Mouse (Mus musculus) midbrain, embryonic 11.5 days (tissue): ENCODE results near the gene Rab34. TPM values are rescaled to one million over a fixed set of nuclear protein-coding genes. Genes with fewer than 3 reads are reported as not detected.
"Not testable (repeated sequence)": the region's sequence is repeated elsewhere in the genome, so short reads cannot be mapped to it uniquely, and the experiment has no call there.

Experiments used
- ATAC-seq: fragments of 200-750 bp; cut with Nextera tagmentation; 2 replicates; pipeline ENCODE4 v1.8.0; 2017; ENCODE audit warnings: moderate TSS enrichment, moderate library complexity; ENCODE audit not compliant: low FRiP score
- DNase-seq: peaks from one replicate; pipeline ENCODE4 v3.0.0; 2015; ENCODE audit warnings: low spot score; ENCODE audit errors: missing footprints
- H3K27ac ChIP-seq: fragments of 300-500 bp; sonication (generic); 2 replicates; pipeline ENCODE4 v1.5.1; 2014; ENCODE audit warnings: low read depth, low read length
- H3K27me3 ChIP-seq: fragments of 300-500 bp; sonication (generic); 2 replicates; pipeline ENCODE4 v1.6.1; 2014; ENCODE audit warnings: mild to moderate bottlenecking, low read length, moderate library complexity, mixed read lengths; ENCODE audit not compliant: control insufficient read depth, insufficient read depth
- H3K36me3 ChIP-seq: fragments of 300-500 bp; sonication (generic); 2 replicates; pipeline ENCODE4 v1.6.1; 2014; ENCODE audit warnings: mild to moderate bottlenecking, low read length, moderate library complexity, mixed read lengths; ENCODE audit not compliant: control insufficient read depth, insufficient read depth
- H3K4me1 ChIP-seq: fragments of 300-500 bp; sonication (generic); 2 replicates; pipeline ENCODE4 v1.6.1; 2014; ENCODE audit warnings: low read length; ENCODE audit not compliant: control insufficient read depth, insufficient read depth
- H3K4me2 ChIP-seq: fragments of 300-500 bp; sonication (generic); 2 replicates; pipeline ENCODE4 v1.6.1; 2014; ENCODE audit warnings: mild to moderate bottlenecking, moderate library complexity
- H3K4me3 ChIP-seq: fragments of 300-500 bp; sonication (generic); 2 replicates; pipeline ENCODE4 v1.5.1; 2014; ENCODE audit warnings: low read depth, low read length
- H3K9ac ChIP-seq: fragments of 300-500 bp; sonication (generic); 2 replicates; pipeline ENCODE4 v1.6.1; 2014; ENCODE audit warnings: low read length
- H3K9me3 ChIP-seq: fragments of 300-500 bp; sonication (generic); 2 replicates; pipeline ENCODE4 v1.6.1; 2016; ENCODE audit warnings: low read length; ENCODE audit not compliant: control insufficient read depth
- WGBS: fragments of 180-500 bp; shearing (Covaris S2); extraction: QIAGEN DNeasy Blood & Tissue Kit; methylation state at CpG from one replicate; pipeline ENCODE4 v1.1.7; 2014; 5-methylcytosine and 5-hydroxymethylcytosine counted together
- polyA plus RNA-seq: library from polyadenylated mRNA; unstranded; fragments of >200 nt; fragmentation: Nextera tagmentation; extraction: Ambion mirVana; gene quantifications from 2 replicates; pipeline ENCODE4 v1.2.1, GENCODE M21; 2014

Gene Rab34
- polyA plus RNA-seq, 1 experiment from 2014 or later: 55.1 TPM

DNA sequence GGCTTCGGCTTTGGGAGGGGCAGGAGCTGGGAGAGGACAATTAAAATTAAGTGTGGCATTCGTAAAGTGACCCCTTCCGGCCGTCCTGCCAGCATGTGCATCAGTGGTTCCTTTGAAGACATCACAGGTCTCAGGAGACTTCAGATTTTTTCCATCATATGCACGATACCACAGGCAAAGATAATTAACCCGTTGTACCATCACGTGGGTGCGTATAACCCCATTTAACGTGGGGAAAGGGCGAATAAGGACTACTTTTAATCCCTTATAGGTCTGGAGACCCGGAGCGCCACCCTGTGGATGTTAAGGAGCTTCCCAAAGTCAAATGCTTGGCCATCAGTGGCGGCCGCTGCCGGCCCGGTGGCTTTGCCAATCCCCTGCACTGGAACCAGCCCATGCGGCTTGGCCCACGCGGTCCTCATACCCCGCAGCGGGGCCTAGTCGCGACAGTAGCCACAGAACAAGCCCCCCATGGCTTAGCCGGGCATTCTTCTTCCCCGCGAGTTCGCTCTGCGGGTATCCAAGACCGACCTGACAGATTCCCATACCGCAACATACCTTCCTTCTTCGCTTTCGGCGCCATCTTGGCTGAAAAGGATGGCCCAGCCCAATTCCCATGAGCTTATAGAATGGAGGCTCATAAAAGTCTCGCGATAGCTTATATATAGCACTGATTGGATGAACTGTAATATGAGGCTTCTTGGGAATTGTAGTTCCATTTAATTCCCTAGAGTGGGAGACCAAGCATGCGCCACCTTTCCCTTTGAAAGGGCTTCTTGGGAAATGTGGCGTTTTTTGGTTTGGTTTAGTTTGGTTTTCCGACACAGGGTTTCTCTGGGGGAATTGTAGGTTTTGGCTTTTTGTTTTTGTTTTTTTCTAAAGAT is 5.0 kb upstream of the Rab34 start, which contains the start of gene Rpl23a:
TSS of gene Rpl23a (minus strand) at position 624 of the 884 bp plus-strand sequence.
- Histone ChIP-seq H3K4me2 (peak within 1 kb of the TSS; percentile 77), H3K4me1 (peaks cover 34% of the 10 kb centered on the region), H3K27me3 (no peaks in the 10 kb centered on the region), H3K9me3 (no peaks in the 10 kb centered on the region), H3K9ac (peak within 1 kb of the TSS; percentile 95), H3K36me3 (peaks cover 13% of the 10 kb centered on the region), H3K27ac (peak within 1 kb of the TSS; percentile 91), H3K4me3 (peak within 1 kb of the TSS; percentile 94)
- DNase-seq: peak; percentile 98
- WGBS: under 1% methylated on average over 38 of the region's 38 CpGs
- ATAC-seq: peak; percentile 91

DNA sequence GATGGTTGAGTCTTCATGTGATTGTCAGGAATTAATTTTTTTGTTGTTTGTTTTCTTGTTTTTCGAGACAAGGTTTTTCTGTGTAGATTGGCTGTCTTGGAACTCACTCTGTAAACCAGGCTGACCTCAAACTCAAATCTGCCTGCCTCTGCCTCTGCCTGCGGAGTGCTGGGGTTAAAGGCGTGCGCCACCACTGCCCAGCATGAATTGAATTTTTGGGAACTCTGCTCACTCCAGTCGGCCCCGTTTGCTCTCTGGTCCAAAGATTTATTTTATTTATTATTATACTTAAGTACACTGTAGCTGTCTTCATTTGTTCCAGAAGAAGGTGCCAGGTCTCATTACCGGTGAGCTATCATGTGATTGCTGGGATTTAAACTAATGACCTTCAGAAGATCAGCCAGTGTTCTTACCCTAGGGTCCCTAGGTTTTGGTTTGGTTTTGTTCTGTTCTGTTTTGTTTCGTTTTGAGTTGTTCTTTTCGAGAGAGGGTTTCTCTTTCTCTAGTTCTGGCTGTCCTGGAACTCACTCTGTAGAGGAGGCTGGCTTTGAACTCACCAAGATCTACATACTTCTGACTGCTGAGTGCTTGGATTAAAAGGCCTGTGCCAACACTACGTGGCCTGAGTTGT is 4.2 kb upstream of the Rab34 start:
- Histone ChIP-seq H3K9me3 (no peaks in the 10 kb centered on the region), H3K4me1 (peaks cover 29% of the 10 kb centered on the region), H3K27ac (no peak overlapping the region), H3K4me3 (peak overlapping the region; percentile 94; the same call in 1 of the 2 replicates), H3K36me3 (peaks cover 13% of the 10 kb centered on the region), H3K4me2 (peak overlapping the region; percentile 32), H3K9ac (no peak overlapping the region; the same call in 1 of the 2 replicates), H3K27me3 (no peaks in the 10 kb centered on the region)
- ATAC-seq (peak; percentile 10; the same call in 1 of the 2 replicates), DNase-seq (no peak)
- WGBS: 61% methylated on average over 10 of the region's 10 CpGs

DNA sequence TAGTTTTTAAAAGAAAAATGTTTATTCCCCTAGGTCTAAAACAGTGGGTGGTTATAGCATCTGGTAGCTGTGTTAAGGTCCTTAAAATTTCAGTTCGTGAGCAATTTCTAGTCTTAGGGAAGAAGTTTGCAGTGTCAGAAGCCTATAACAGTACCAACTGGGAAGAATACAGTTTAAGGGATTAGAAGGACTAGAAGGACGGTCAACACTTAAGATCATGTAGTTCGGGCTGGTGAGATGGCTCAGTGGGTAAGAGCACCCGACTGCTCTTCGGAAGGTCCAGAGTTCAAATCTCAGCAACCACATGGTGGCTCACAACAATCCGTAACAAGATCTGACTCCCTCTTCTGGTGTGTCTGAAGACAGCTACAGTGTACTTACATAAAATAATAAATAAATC is 3.5 kb upstream of the Rab34 start:
- H3K9ac ChIP-seq, H3K4me2 ChIP-seq, H3K27me3 ChIP-seq, H3K27ac ChIP-seq, H3K9me3 ChIP-seq, DNase-seq, ATAC-seq, H3K4me3 ChIP-seq: not testable (repeated sequence)
- Histone ChIP-seq H3K36me3 (peaks cover 13% of the 10 kb centered on the region), H3K4me1 (peaks cover 23% of the 10 kb centered on the region)
- WGBS: 97% methylated on average over 6 of the region's 6 CpGs

DNA sequence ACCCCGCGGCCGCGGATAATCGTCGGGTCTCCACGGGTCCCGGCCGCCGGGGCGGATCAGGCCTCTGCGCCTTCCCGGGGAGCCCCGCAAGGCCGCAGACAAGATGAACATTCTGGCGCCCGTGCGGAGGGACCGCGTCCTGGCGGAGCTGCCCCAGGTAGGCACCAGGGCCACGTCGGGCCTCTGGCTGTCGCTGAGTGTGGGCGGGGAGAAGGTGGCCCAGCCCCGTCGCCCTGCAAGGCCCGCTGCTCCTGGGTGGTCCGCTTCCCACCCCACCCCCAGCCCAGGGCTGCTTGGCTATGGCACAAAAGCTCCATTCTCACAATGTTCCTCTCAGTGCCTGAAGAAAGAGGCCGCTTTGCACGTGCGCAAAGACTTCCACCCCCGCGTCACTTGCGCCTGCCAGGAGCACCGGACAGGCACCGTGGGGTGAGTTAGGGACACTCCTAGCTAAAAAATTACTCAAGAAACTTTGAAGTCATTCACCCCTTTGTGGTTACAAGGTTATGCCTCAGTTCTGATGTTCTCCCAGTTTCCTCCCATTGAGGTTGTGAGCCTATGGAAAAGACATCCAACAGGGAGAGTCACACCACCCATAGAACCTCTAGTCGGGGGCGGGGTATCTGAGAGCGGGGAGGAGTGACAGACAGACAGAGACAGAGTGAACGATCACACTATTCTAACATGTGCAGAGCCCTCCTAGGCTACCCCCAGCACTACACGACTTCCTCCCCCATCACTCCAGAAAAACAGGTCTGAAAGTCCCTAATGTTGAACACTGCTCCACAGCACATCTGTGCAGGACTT is 1.2 kb downstream of the Rab34 start:
- WGBS: under 1% methylated on average over 42 of the region's 42 CpGs
- Histone ChIP-seq H3K36me3 (peaks cover 9% of the 10 kb centered on the region), H3K4me1 (peaks cover 10% of the 10 kb centered on the region), H3K9ac (peak overlapping the region; percentile 81), H3K9me3 (no peaks in the 10 kb centered on the region), H3K4me2 (peak overlapping the region; percentile 64), H3K4me3 (peak overlapping the region; percentile 54), H3K27ac (peak overlapping the region; percentile 91), H3K27me3 (no peaks in the 10 kb centered on the region)
- ATAC-seq (peak; percentile 89), DNase-seq (peak; percentile 98)

DNA sequence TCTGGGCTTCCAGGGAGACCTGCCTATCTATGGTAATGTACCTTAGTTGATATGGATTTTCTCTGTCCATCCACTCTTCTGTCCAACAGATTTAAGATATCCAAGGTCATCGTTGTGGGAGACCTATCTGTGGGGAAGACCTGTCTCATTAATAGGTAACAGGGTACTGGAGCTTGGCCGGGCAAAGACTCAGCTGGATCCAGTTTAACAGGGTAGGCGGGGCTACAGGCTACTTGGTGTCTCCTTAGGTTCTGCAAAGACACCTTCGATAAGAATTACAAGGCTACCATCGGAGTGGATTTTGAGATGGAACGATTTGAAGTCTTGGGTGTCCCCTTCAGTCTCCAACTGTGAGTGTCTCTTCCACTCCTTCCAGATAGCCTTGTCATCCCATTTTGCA is 1.8 kb downstream of the Rab34 start:
- Histone ChIP-seq H3K36me3 (peaks cover 9% of the 10 kb centered on the region), H3K9me3 (no peaks in the 10 kb centered on the region), H3K4me1 (peaks cover 12% of the 10 kb centered on the region), H3K27me3 (no peaks in the 10 kb centered on the region), H3K9ac (peak overlapping the region; percentile 81), H3K27ac (peak overlapping the region; percentile 91), H3K4me3 (peak overlapping the region; percentile 54), H3K4me2 (peak overlapping the region; percentile 64)
- ATAC-seq: no peak
- WGBS: 71% methylated on average over 6 of the region's 6 CpGs
- no peak for DNase-seq

DNA sequence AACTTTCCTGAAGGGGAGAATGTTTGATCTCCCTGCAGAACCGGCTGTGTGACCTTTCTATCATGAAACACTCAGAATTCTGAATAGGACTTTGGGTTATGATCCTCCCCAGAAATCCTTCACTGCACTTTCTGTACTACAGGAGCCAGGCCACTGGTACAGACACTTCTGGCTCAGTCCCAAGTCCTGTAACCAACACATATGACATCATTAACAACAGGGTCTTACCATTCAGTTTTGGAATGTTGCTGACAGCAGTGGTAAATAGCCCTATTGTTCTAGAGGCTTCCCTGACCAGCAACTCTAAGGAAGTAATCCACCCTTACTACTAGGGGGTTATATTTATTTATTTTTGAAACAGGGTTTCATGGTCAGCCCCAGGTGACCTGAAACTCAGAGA is 4.9 kb downstream of the Rab34 start, which contains the start of gene Proca1:
TSS of gene Proca1 (plus strand) at position 280 of the 400 bp plus-strand sequence.
- ATAC-seq (no peak), DNase-seq (no peak)
- Histone ChIP-seq H3K9me3 (no peaks in the 10 kb centered on the region), H3K9ac (no peak within 1 kb of the TSS; the same call in 1 of the 2 replicates), H3K36me3 (peaks cover 9% of the 10 kb centered on the region), H3K27ac (no peak within 1 kb of the TSS), H3K4me3 (no peak within 1 kb of the TSS), H3K4me1 (peaks cover 10% of the 10 kb centered on the region), H3K4me2 (no peak within 1 kb of the TSS), H3K27me3 (no peaks in the 10 kb centered on the region)
- WGBS: 77% methylated on average over 1 of the region's 1 CpGs

DNA sequence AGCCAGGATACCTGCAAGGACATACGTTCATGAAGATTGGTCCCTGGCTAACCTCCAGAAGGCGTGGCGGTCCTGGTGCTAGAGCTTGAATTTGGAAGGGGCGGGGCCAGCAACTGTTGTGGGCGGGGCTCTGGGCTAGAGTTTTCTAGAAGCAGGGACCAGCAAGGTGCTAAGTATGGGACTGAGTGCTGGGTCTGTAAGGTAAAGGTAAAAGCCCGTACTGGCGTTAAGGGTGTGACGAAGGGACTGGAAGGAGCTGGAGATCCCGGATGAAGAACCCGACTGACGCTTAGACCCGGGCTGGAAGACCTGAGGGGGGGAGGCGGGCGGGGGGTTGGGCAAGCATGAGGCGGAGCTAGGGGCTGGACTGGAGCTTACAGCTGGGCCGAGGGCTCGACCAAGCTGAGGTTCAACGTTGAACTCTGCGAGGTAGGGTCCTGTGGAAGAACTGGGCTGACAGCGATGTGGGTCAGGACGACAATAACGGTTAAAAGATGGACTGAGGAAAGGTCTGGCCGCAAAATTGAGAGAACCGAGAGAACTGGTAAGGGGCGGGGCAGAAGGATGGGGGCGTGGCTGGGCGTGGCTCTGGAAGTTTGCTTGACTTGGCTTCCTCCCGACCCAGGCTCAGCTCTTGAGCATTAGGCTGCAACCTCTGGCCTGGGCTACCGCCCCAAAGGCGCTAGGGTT is 6.3 kb downstream of the Rab34 start:
- DNase-seq: peak; percentile 98
- Histone ChIP-seq H3K27ac (no peak overlapping the region), H3K4me2 (peak overlapping the region; percentile 48), H3K36me3 (peaks cover 9% of the 10 kb centered on the region), H3K4me3 (peak overlapping the region; percentile 32), H3K9ac (peak overlapping the region; percentile 44), H3K27me3 (no peaks in the 10 kb centered on the region), H3K9me3 (no peaks in the 10 kb centered on the region), H3K4me1 (peaks cover 10% of the 10 kb centered on the region)
- WGBS: 3% methylated on average over 30 of the region's 30 CpGs
- peak; percentile 73 for ATAC-seq
